Mouse (Mus musculus) embryo, embryonic 10.5 days (tissue): ENCODE results near the gene Prex1.

Experiments used
- DNase-seq: peaks from one replicate; pipeline ENCODE4 v3.0.0-alpha.2; 2015; ENCODE audit warnings: low spot score

The Prex1 gene

GRCm38 (mm10) chr2:166517392-166518174, 196.0 kb downstream of the Prex1 start:
- peak; percentile 78 for DNase-seq

- peak; percentile 52 for DNase-seq
These were observed 196.7 kb downstream of the Prex1 start for GRCm38 (mm10) chr2:166516818-166517353.
